Mouse (Mus musculus) midbrain, embryonic 12.5 days (tissue): ENCODE measurements around the gene 9930022D16Rik. TPM values are rescaled to one million over a fixed set of nuclear protein-coding genes. Genes with fewer than 3 reads are reported as not detected.
A peak's percentile ranks its signal among the peaks of the same experiment; 100 is the strongest.

Source experiments
- ATAC-seq: fragments of 200-750 bp; cut with Nextera tagmentation; 2 replicates; pipeline ENCODE4 v1.8.0; 2017; ENCODE audit warnings: low read depth, moderate TSS enrichment, moderate library complexity; ENCODE audit not compliant: low FRiP score
- H3K27ac ChIP-seq: fragments of 300-500 bp; sonication (generic); replicated peaks from 2 replicates; pipeline ENCODE4 v1.5.1; 2016; ENCODE audit warnings: mild to moderate bottlenecking
- H3K27me3 ChIP-seq: fragments of 300-500 bp; sonication (generic); 2 replicates; pipeline ENCODE4 v1.6.1; 2016; ENCODE audit warnings: mild to moderate bottlenecking
- H3K36me3 ChIP-seq: fragments of 300-500 bp; sonication (generic); 2 replicates; pipeline ENCODE4 v1.6.1; 2016
- H3K4me1 ChIP-seq: fragments of 300-500 bp; sonication (generic); 2 replicates; pipeline ENCODE4 v1.6.1; 2016
- H3K4me2 ChIP-seq: fragments of 300-500 bp; sonication (generic); replicated peaks from 2 replicates; pipeline ENCODE4 v1.6.1; 2016; ENCODE audit warnings: mild to moderate bottlenecking, moderate library complexity
- H3K4me3 ChIP-seq: fragments of 300-500 bp; sonication (generic); 2 replicates; pipeline ENCODE4 v1.5.1; 2016; ENCODE audit warnings: mild to moderate bottlenecking
- H3K9ac ChIP-seq: fragments of 300-500 bp; sonication (generic); replicated peaks from 2 replicates; pipeline ENCODE4 v1.6.1; 2016; ENCODE audit warnings: mild to moderate bottlenecking, moderate library complexity
- H3K9me3 ChIP-seq: fragments of 300-500 bp; sonication (generic); 2 replicates; pipeline ENCODE4 v1.6.1; 2016; ENCODE audit warnings: mild to moderate bottlenecking
- WGBS: fragments of 180-500 bp; shearing (Covaris S2); methylation state at CpG from one replicate; pipeline ENCODE4 v1.1.7; 2016; 5-methylcytosine and 5-hydroxymethylcytosine counted together
- polyA plus RNA-seq: library from polyadenylated mRNA; unstranded; fragments of >200 nt; fragmentation: Nextera tagmentation; extraction: Ambion mirVana; gene quantifications from 2 replicates; pipeline ENCODE4 v1.2.1, GENCODE M21; 2016

9930022D16Rik gene
- polyA plus RNA-seq, 1 experiment from 2014 or later, result not detected

GRCm38 (mm10) chr11:109419961-109420566, 6.3 kb downstream of the 9930022D16Rik start:
- H3K27me3 ChIP-seq, result peaks cover 9% of the 10 kb centered on the region; the same call in 1 of the 2 replicates
- 38% methylated on average over 16 of the region's 16 CpGs for WGBS
- no peaks in the 10 kb centered on the region for H3K9me3 ChIP-seq
- ATAC-seq, result no peak
- H3K4me2 ChIP-seq, result no peak overlapping the region
- H3K9ac ChIP-seq, result no peak overlapping the region
- H3K4me1 ChIP-seq, result no peaks in the 10 kb centered on the region
- H3K27ac ChIP-seq, result no peak overlapping the region
- H3K36me3 ChIP-seq, result no peaks in the 10 kb centered on the region
- H3K4me3 ChIP-seq, result no peak overlapping the region

DNA sequence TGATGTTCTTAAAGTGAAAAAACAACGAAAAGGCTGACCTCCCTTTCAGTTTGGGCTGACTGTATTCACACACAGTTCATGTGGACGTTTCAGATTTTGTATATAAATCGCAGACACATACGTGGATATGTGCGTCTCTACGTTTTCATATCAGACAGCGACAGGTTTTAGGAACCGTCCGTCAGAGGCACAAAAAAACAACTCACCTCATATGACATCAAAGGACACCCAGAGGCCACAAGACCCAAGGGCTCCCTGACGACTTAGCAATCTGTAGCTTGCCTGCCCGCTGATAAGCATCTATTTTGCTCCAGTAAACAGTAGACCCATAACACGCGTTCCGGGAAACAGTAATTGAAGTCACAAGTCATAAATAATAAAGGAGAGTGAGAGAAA, 6.8 kb downstream of the 9930022D16Rik start:
- no peaks in the 10 kb centered on the region for H3K9me3 ChIP-seq
- H3K9ac ChIP-seq, result no peak overlapping the region
- WGBS, result 87% methylated on average over 14 of the region's 14 CpGs
- H3K4me3 ChIP-seq, result no peak overlapping the region
- H3K36me3 ChIP-seq, result no peaks in the 10 kb centered on the region
- no peak for ATAC-seq
- H3K4me2 ChIP-seq, result no peak overlapping the region
- H3K27ac ChIP-seq, result no peak overlapping the region
- H3K4me1 ChIP-seq, result peaks cover 3% of the 10 kb centered on the region; the same call in 1 of the 2 replicates
- peaks cover 9% of the 10 kb centered on the region; the same call in 1 of the 2 replicates for H3K27me3 ChIP-seq

GRCm38 (mm10) chr11:109421205-109421604, 7.5 kb downstream of the 9930022D16Rik start:
- no peak for ATAC-seq
- no peaks in the 10 kb centered on the region for H3K9me3 ChIP-seq
- no peak overlapping the region for H3K4me2 ChIP-seq
- H3K27ac ChIP-seq, result no peak overlapping the region
- peaks cover 3% of the 10 kb centered on the region; the same call in 1 of the 2 replicates for H3K4me1 ChIP-seq
- no peak overlapping the region for H3K4me3 ChIP-seq
- no peaks in the 10 kb centered on the region for H3K36me3 ChIP-seq
- H3K27me3 ChIP-seq, result peaks cover 9% of the 10 kb centered on the region; the same call in 1 of the 2 replicates
- no peak overlapping the region for H3K9ac ChIP-seq
- 86% methylated on average over 5 of the region's 5 CpGs for WGBS

DNA sequence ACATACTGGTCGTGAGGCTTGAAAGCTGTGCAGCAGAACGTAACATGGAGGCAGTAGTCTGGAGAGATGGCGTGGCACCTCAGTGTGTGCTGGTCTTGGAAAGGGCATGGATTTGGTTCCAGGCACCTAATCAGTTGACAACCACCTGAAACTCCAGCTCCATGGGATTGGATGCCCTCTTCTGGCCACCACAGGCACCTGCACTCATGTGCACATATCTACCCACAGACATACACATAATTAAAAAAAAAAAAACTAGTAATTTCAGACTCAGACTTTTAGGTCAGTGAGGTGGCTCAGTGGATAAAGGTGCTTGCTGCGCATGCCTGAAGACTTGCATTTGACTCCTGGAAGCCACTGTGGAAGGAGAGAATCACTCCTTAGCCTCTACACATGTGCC, 8.5 kb downstream of the 9930022D16Rik start:
- H3K9me3 ChIP-seq, result no peaks in the 10 kb centered on the region
- ATAC-seq, result no peak
- no peak overlapping the region for H3K4me3 ChIP-seq

DNA sequence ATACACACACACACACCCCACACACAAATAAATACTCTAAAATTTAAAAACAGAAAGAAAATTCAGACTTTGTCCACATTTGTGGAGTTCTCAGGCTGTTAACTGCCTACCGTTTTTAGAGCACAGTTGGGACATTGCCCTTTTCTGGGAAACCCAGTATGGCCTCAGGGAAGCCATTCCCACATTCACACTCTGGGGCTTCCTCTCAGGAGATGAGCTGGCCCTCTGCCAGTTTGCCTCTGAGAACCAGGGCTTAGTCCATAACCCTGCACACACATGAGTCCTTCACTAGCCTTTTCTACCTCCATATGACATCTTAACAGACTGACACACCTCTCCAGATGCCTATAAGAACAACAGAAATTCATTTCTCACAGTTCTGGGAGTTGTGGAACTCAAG, 9.6 kb downstream of the 9930022D16Rik start:
- Histone ChIP-seq H3K27ac (no peak overlapping the region), H3K36me3 (peaks cover 1% of the 10 kb centered on the region; the same call in 1 of the 2 replicates), H3K27me3 (peaks cover 9% of the 10 kb centered on the region; the same call in 1 of the 2 replicates), H3K4me2 (no peak overlapping the region), H3K4me3 (no peak overlapping the region), H3K4me1 (peaks cover 11% of the 10 kb centered on the region), H3K9me3 (no peaks in the 10 kb centered on the region), H3K9ac (no peak overlapping the region)
- no peak for ATAC-seq
- 72% methylated on average over 1 of the region's 1 CpGs for WGBS

More for the DNA sequence above, 8.5 kb downstream of the 9930022D16Rik start:
- no peak overlapping the region for H3K4me2 ChIP-seq
- no peak overlapping the region for H3K9ac ChIP-seq
- H3K4me1 ChIP-seq, result peaks cover 10% of the 10 kb centered on the region
- H3K27ac ChIP-seq, result no peak overlapping the region
- no peaks in the 10 kb centered on the region for H3K36me3 ChIP-seq
- WGBS, result 97% methylated on average over 4 of the region's 4 CpGs
- peaks cover 9% of the 10 kb centered on the region; the same call in 1 of the 2 replicates for H3K27me3 ChIP-seq

DNA sequence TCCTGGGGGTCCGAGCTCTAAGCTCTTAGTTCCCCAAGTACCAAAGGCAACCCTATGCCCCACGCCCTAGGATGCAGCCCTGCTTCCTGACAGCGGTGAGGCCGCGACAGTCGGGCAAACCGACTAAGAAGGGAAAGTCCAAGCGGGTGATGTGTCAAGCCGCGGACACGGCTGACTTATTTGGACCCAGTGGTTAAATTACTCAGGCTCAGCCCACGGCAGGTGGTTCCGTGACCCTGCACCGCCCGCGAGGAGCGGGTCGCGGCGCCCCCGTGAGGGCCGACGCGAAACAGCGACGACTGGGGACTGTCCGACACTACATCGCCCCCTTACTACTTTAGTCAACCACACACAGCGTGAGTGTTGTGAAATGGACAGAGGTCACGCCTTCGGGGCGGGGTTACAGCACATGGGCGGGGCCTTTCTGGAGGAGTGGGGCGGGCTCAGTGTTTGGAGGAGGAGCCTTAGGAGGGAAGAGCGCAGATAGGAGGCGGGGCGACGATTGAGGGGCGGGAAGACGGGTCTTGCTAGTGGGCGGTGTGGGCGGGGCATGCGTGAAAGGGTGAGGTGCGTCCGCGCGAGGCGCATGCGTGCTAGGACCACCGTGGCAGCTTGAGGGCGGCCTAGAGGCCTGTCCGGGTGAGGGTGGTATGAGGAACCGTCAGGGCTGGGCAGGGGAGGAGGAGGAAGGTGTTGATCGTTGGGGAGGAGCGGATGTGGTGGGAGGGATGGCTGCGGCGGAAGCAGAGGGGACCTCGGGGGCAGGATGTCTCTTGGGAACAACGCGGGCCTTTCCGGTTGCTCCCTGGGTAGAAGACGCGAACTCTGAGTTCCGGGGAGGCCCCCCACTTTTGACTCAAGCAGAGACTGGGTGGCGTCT, 11.9 kb downstream of the 9930022D16Rik start, which contains the start of gene Amz2:
Gene Amz2, plus strand, starts transcription at position 555 of the 880 bp plus-strand sequence.
- H3K27me3 ChIP-seq, result 0 out of 2 replicates have a peak, but pooled peaks cover 4% of the 10 kb centered on the region
- peaks cover 23% of the 10 kb centered on the region for H3K36me3 ChIP-seq
- H3K4me3 ChIP-seq, result peak within 1 kb of the TSS; percentile 67
- peak within 1 kb of the TSS; percentile 65 for H3K4me2 ChIP-seq
- H3K9ac ChIP-seq, result peak within 1 kb of the TSS; percentile 76
- peak within 1 kb of the TSS; percentile 88 for H3K27ac ChIP-seq
- under 1% methylated on average over 65 of the region's 65 CpGs for WGBS
- H3K4me1 ChIP-seq, result peaks cover 11% of the 10 kb centered on the region
- ATAC-seq, result peak; percentile 97
- H3K9me3 ChIP-seq, result no peaks in the 10 kb centered on the region

GRCm38 (mm10) chr11:109426272-109426586, 12.5 kb downstream of the 9930022D16Rik start:
- Histone ChIP-seq H3K27ac (peak overlapping the region; percentile 88), H3K4me3 (peak overlapping the region; percentile 67), H3K36me3 (peaks cover 29% of the 10 kb centered on the region), H3K4me1 (peaks cover 13% of the 10 kb centered on the region), H3K4me2 (peak overlapping the region; percentile 65), H3K27me3 (0 out of 2 replicates have a peak, but pooled peaks cover 4% of the 10 kb centered on the region), H3K9me3 (no peaks in the 10 kb centered on the region), H3K9ac (peak overlapping the region; percentile 76)
- no peak for ATAC-seq
- 0% methylated on average over 11 of the region's 11 CpGs for WGBS

DNA sequence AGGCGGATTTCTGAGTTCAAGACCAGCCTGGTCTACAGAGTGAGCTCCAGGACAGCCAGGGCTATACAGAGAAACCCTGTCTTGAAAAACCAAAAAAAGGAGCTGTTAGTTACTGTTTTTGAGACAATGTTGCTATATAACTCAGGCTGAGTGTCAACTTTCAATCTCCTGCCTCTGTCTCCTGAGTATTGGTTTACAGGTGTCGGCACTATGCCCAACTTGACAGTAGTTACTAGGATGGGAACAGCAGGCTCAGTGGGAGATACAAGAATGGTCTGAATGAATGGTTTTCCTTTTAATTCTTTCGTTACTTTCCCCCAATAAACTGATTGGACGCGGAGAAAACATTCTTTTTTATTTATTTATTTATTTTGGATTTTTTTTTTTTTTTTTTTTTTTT, 13.6 kb downstream of the 9930022D16Rik start:
- no peak overlapping the region for H3K9ac ChIP-seq

GRCm38 (mm10) chr11:109434233-109434798, 20.6 kb downstream of the 9930022D16Rik start:
- Histone ChIP-seq H3K9ac (no peak overlapping the region), H3K4me1 (0 out of 2 replicates have a peak, but pooled peaks cover 9% of the 10 kb centered on the region), H3K27ac (no peak overlapping the region), H3K36me3 (peaks cover 71% of the 10 kb centered on the region), H3K4me2 (no peak overlapping the region), H3K27me3 (no peaks in the 10 kb centered on the region), H3K4me3 (no peak overlapping the region), H3K9me3 (no peaks in the 10 kb centered on the region)
- WGBS, result 94% methylated on average over 16 of the region's 16 CpGs
- ATAC-seq, result no peak

More for the DNA sequence above, 13.6 kb downstream of the 9930022D16Rik start:
- Histone ChIP-seq H3K27me3 (0 out of 2 replicates have a peak, but pooled peaks cover 4% of the 10 kb centered on the region), H3K27ac (no peak overlapping the region), H3K4me1 (peaks cover 17% of the 10 kb centered on the region), H3K4me3 (no peak overlapping the region; the same call in 1 of the 2 replicates), H3K9me3 (no peaks in the 10 kb centered on the region), H3K36me3 (peaks cover 36% of the 10 kb centered on the region), H3K4me2 (peak overlapping the region; percentile 65)
- ATAC-seq, result no peak
- WGBS, result 97% methylated on average over 5 of the region's 5 CpGs

- Histone ChIP-seq H3K9ac (no peak overlapping the region), H3K27ac (no peak overlapping the region), H3K4me3 (no peak overlapping the region), H3K4me1 (peaks cover 12% of the 10 kb centered on the region; the same call in 1 of the 2 replicates), H3K4me2 (no peak overlapping the region), H3K9me3 (no peaks in the 10 kb centered on the region), H3K27me3 (peaks cover 9% of the 10 kb centered on the region), H3K36me3 (peaks cover 49% of the 10 kb centered on the region)
- WGBS, result 72% methylated on average over 7 of the region's 8 CpGs
- ATAC-seq, result no peak
These were observed 23.2 kb downstream of the 9930022D16Rik start for GRCm38 (mm10) chr11:109436889-109437288.

DNA sequence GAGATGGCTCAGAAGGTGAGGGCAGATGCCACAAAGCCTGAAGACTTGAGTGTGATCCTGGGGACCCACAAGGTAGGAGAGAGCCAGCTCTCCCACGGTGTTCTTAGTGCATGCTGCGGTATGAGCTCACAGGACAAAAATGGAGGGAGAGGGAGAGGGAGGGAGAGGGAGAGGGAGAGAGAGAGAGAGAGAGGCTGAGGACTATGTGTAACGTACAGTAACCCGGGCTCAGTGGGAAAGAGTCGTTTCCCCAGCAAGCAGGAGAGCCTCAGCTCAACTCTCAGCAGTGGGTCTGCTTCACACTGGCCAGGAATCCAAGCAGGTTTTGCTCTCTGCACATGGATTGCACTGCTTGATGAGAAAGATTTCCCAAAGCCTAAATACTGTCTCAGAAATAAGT, 25.5 kb downstream of the 9930022D16Rik start:
- Histone ChIP-seq H3K27me3 (peaks cover 9% of the 10 kb centered on the region), H3K4me2 (peak overlapping the region; percentile 64), H3K4me3 (no peak overlapping the region), H3K9me3 (no peaks in the 10 kb centered on the region), H3K9ac (peak overlapping the region; percentile 52), H3K36me3 (peaks cover 34% of the 10 kb centered on the region), H3K4me1 (peaks cover 12% of the 10 kb centered on the region; the same call in 1 of the 2 replicates), H3K27ac (no peak overlapping the region)
- WGBS, result 28% methylated on average over 5 of the region's 5 CpGs
- ATAC-seq, result no peak; the same call in 1 of the 2 replicates
